Mouse (Mus musculus) right cerebral cortex, adult 18-20 months (tissue): ENCODE results near the gene Ky.

Experiments
- DNase-seq: peaks from one replicate; pipeline ENCODE4 v3.0.0; 2022; ENCODE audit warnings: mixed read lengths

Gene Ky

GRCm38 (mm10) chr9:102505700-102506585 lies at the start of gene Ky:
TSS of gene Ky (plus strand) at chr9:102505750.
- no peak for DNase-seq

- DNase-seq, result no peak
These were observed 43.3 kb upstream of the Ky start for GRCm38 (mm10) chr9:102462251-102462650.

- no peak for DNase-seq
These were observed 40.5 kb upstream of the Ky start for GRCm38 (mm10) chr9:102465044-102465443.

- no peak for DNase-seq
These were observed 39.8 kb upstream of the Ky start for GRCm38 (mm10) chr9:102465726-102466125.

- DNase-seq, result peak; percentile 41
These were observed 35.3 kb upstream of the Ky start for GRCm38 (mm10) chr9:102470076-102470819.

GRCm38 (mm10) chr9:102477767-102478450 lies 27.6 kb upstream of the Ky start:
- peak; percentile 87 for DNase-seq

GRCm38 (mm10) chr9:102478451-102478835 lies 27.1 kb upstream of the Ky start:
- DNase-seq, result no peak

- no peak for DNase-seq
These were observed 26.5 kb upstream of the Ky start for GRCm38 (mm10) chr9:102479022-102479421.

GRCm38 (mm10) chr9:102492031-102492795 lies 13.3 kb upstream of the Ky start:
- no peak for DNase-seq

GRCm38 (mm10) chr9:102493044-102493443 lies 12.5 kb upstream of the Ky start:
- DNase-seq, result no peak

GRCm38 (mm10) chr9:102493916-102494315 lies 11.6 kb upstream of the Ky start:
- no peak for DNase-seq

- no peak for DNase-seq
These were observed 11.1 kb upstream of the Ky start for GRCm38 (mm10) chr9:102494454-102494853.

GRCm38 (mm10) chr9:102495266-102495665 lies 10.3 kb upstream of the Ky start:
- DNase-seq, result no peak

- peak; percentile 70 for DNase-seq
These were observed 9.0 kb upstream of the Ky start for GRCm38 (mm10) chr9:102496481-102497041.

- no peak for DNase-seq
These were observed 8.4 kb upstream of the Ky start for GRCm38 (mm10) chr9:102497089-102497690.

GRCm38 (mm10) chr9:102497833-102498430 lies 7.6 kb upstream of the Ky start:
- no peak for DNase-seq

- no peak for DNase-seq
These were observed 6.8 kb upstream of the Ky start for GRCm38 (mm10) chr9:102498701-102499100.

GRCm38 (mm10) chr9:102499266-102499665 lies 6.3 kb upstream of the Ky start:
- peak; percentile 85 for DNase-seq

- DNase-seq, result no peak
These were observed 5.8 kb upstream of the Ky start for GRCm38 (mm10) chr9:102499746-102500145.

- DNase-seq, result no peak
These were observed 4.4 kb upstream of the Ky start for GRCm38 (mm10) chr9:102501113-102501512.

GRCm38 (mm10) chr9:102502015-102502633 lies 3.4 kb upstream of the Ky start:
- DNase-seq, result no peak
